In the genomic region with DNA sequence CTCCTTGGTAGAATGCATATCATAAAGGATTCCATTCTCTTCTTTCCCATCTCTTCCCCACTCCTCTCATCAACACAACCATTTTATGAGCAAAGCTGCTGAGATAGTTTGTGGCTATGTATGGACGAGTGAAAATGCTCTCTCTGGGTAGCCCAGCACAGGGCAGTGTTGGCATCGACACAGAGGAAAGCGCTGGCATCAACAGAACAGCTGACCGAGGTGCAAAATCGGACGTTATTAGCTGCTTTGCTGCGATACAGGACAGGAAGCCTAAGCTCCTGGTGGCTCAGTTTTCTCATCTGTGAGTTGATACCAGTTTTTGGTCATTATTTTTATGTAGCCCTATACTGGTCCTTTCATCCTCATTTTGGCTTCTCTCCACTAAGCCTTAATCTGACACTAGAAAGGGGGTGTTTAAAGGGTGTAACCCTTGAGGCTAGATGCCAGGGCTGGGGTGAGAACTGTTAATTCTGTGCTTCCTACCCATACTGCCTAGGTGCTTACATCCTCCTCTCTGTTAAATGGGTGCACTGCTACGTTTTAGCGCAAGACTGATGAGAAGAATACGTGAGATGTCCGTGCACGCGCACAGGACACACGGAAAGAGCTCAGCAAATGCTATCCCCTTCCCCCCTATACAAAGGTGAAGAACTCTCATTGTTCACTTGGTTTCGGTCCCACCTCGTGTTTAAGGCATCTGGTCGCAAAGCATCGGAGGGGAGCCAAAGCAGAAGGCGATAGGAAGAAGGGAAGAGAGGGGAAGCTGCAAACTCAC, we compare ENCODE assay signal across 8 mouse cellular contexts. TPM values are rescaled to one million over a fixed set of nuclear protein-coding genes. Genes with fewer than 3 reads are reported as not detected.
DNase-seq lines count a peak whose midpoint lies in the region; ATAC-seq lines count a peak whose summit lies in the region.

No protein-coding gene starts in this region.

- intact Hi-C loops in heart, postnatal 10 days (cut with DNase I) = no loop called here

- no peaks in the 10 kb centered on the region for H3K36me3 ChIP-seq in heart, embryonic 10.5 days
- no peaks in the 10 kb centered on the region for H3K36me3 ChIP-seq in midbrain, embryonic 16.5 days (ENCODE audit: control insufficient read depth, insufficient read depth, low read length)

- no peaks in the 10 kb centered on the region for H3K4me1 ChIP-seq in heart, embryonic 10.5 days
- peaks cover 18% of the 10 kb centered on the region for H3K4me1 ChIP-seq in midbrain, embryonic 16.5 days (ENCODE audit: control insufficient read depth, insufficient read depth, low read length)

- peak overlapping the region; percentile 54 for H3K9ac ChIP-seq in midbrain, embryonic 16.5 days (ENCODE audit: low read depth, low read length)

- WGBS in heart, embryonic 10.5 days = 20% methylated on average over 19 of the region's 19 CpGs
- WGBS in midbrain, embryonic 16.5 days = 16% methylated on average over 19 of the region's 19 CpGs

- no peaks in the 10 kb centered on the region for H3K9me3 ChIP-seq in heart, embryonic 10.5 days
- H3K9me3 ChIP-seq in midbrain, embryonic 16.5 days (replicated peaks; ENCODE audit: control insufficient read depth, low read length, poor library complexity, severe bottlenecking) = no peaks in the 10 kb centered on the region

- DNase-seq in heart, embryonic 10.5 days (ENCODE audit: low spot score) = no peak
- DNase-seq in heart, postnatal 10 days = no peak
- DNase-seq in CD4-positive, CD25-positive, alpha-beta regulatory T cell, adult 2 months (ENCODE audit: low read depth, low spot score) = peak; percentile 49
- peak; percentile 46 to 49 for DNase-seq in cerebellum, postnatal 25 days
- peak; percentile 57 for DNase-seq in induced T-regulatory cell, adult 2 months (ENCODE audit: low read depth)
- DNase-seq in thymus, postnatal 25 days = no peak
- no peak for DNase-seq in urinary bladder, postnatal 4 days (ENCODE audit: low spot score in 2 of 2)

- H3K4me3 ChIP-seq in heart, embryonic 10.5 days = peak overlapping the region; percentile 52
- H3K4me3 ChIP-seq in midbrain, embryonic 16.5 days (ENCODE audit: low read depth, low read length) = peak overlapping the region; percentile 53

- peak; percentile 73 for ATAC-seq in midbrain, embryonic 16.5 days

- H3K27ac ChIP-seq in heart, embryonic 10.5 days = no peak overlapping the region
- peak overlapping the region; percentile 93 for H3K27ac ChIP-seq in midbrain, embryonic 16.5 days (ENCODE audit: low read length)

- H3K4me2 ChIP-seq in midbrain, embryonic 16.5 days (ENCODE audit: low read length) = peak overlapping the region; percentile 47

- peaks cover 43% of the 10 kb centered on the region for H3K27me3 ChIP-seq in heart, embryonic 10.5 days (ENCODE audit: insufficient read depth, poor library complexity, severe bottlenecking)
- no peaks in the 10 kb centered on the region for H3K27me3 ChIP-seq in midbrain, embryonic 16.5 days (ENCODE audit: control insufficient read depth, insufficient read depth, low read depth, low read length)

RNA-seq across cellular contexts. Expression of gene Zcchc18, which starts 0.6 kb away (rescaled TPM):
- polyA plus RNA-seq in heart, embryonic 10.5 days (2016; fragmentation: Nextera tagmentation; extraction: Ambion mirVana) = 4.0 and 8.6 TPM in 2 replicates
- total RNA-seq in heart, postnatal 10 days (2021) = not detected
- 473 and 553 TPM in 2 replicates for polyA plus RNA-seq in midbrain, embryonic 16.5 days (2015; fragmentation: Nextera tagmentation; extraction: Ambion mirVana)

RNA-seq across cellular contexts. Expression of gene Tmsb15b1, which starts 15.7 kb away (rescaled TPM):
- 11.8 and 13.6 TPM in 2 replicates for polyA plus RNA-seq in heart, embryonic 10.5 days (2016; fragmentation: Nextera tagmentation; extraction: Ambion mirVana)
- 1 to 10 TPM in 1 of 2 experiments, under 1 TPM in 1; 0.91 to 1.2 TPM for total RNA-seq in heart, postnatal 10 days (2021)
- polyA plus RNA-seq in midbrain, embryonic 16.5 days (2015; fragmentation: Nextera tagmentation; extraction: Ambion mirVana) = 28.5 and 30.3 TPM in 2 replicates

RNA-seq across cellular contexts. Expression of gene Tmsb15l, which starts 15.7 kb away (rescaled TPM):
- polyA plus RNA-seq in heart, embryonic 10.5 days (2016; fragmentation: Nextera tagmentation; extraction: Ambion mirVana) = 1.4 and 2.4 TPM in 2 replicates
- 1 to 10 TPM in 1 of 2 experiments, under 1 TPM in 1; 0.67 to 1.0 TPM for total RNA-seq in heart, postnatal 10 days (2021)
- 6.3 and 7.0 TPM in 2 replicates for polyA plus RNA-seq in midbrain, embryonic 16.5 days (2015; fragmentation: Nextera tagmentation; extraction: Ambion mirVana)

RNA-seq across cellular contexts. Expression of gene Tmsb15b2, which starts 17.1 kb away (rescaled TPM):
- 19.7 and 28.3 TPM in 2 replicates for polyA plus RNA-seq in heart, embryonic 10.5 days (2016; fragmentation: Nextera tagmentation; extraction: Ambion mirVana)
- total RNA-seq in heart, postnatal 10 days (2021) = 1 to 10 TPM; 1.9 to 5.9 TPM
- polyA plus RNA-seq in midbrain, embryonic 16.5 days (2015; fragmentation: Nextera tagmentation; extraction: Ambion mirVana) = 80.7 and 96.3 TPM in 2 replicates

RNA-seq across cellular contexts. Expression of gene Slc25a53, which starts 45.7 kb away (rescaled TPM):
- polyA plus RNA-seq in heart, embryonic 10.5 days (2016; fragmentation: Nextera tagmentation; extraction: Ambion mirVana) = 6.1 and 6.3 TPM in 2 replicates
- total RNA-seq in heart, postnatal 10 days (2021) = 1 to 10 TPM; 4.7 to 6.2 TPM
- 14.5 and 14.8 TPM in 2 replicates for polyA plus RNA-seq in midbrain, embryonic 16.5 days (2015; fragmentation: Nextera tagmentation; extraction: Ambion mirVana)

Comparison
In these comparisons a context has a peak if more than half of its experiments do, and no peak if none do; other contexts are left out.
1. DNase-seq: peak in CD4-positive, CD25-positive, alpha-beta regulatory T cell, adult 2 months (single experiment), cerebellum, postnatal 25 days (2 of 2) and induced T-regulatory cell, adult 2 months (single experiment); none in heart, embryonic 10.5 days (single experiment), heart, postnatal 10 days (0 of 2), thymus, postnatal 25 days (single experiment) and urinary bladder, postnatal 4 days (0 of 2).
2. RNA of gene Zcchc18, which starts 0.6 kb away (polyA plus RNA-seq): 473 to 553 TPM in midbrain, embryonic 16.5 days; 4.0 to 8.6 TPM in heart, embryonic 10.5 days; every median in the first group is over 10 times any median in the second.